Comparison of ENCODE assay signal across 13 mouse cellular contexts in the genomic region with DNA sequence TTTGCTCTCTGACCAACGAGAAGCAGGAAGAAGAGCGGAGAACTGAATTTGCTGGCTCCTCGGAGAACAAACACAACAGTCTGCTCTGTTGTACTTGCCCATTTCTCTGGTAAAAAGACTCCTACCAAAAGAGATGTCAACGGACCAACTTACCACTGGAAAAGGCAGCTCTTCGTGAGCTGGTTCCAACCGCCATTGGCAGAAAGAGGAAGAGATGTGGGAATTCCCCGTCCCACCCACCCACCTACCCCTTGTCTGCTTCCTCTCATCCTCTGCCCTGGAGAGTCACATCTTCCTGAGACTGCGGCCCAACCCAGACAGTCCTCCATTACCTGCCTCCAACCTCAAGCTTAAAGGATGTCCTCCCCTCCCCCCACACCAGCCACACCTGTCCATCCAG.
"Had no signal": no experiment of that assay in that cellular context is flagged by ENCODE, and none has a peak within 500 bp of the region (broad histone marks: within the 10 kb centered on the region; RNA-seq: fewer than 3 reads in every experiment).

No protein-coding gene starts in this region.

- H3K27me3 ChIP-seq: limb, embryonic 13.5 days; midbrain, embryonic 12.5 days; neural tube, embryonic 15.5 days had no signal

- H3K27ac ChIP-seq: limb, embryonic 13.5 days; liver, embryonic 14.5 days; midbrain, embryonic 12.5 days; neural tube, embryonic 15.5 days had no signal

- ATAC-seq: intestine, postnatal 0 days had no signal

- DNase-seq: kidney, adult 8-10 months; kidney, postnatal 25 days; lung, adult 18-20 months; lung, postnatal 36 days; thymus, adult 18-20 months; thymus, postnatal 14 days had no signal

- H3K9me3 ChIP-seq: limb, embryonic 13.5 days; megakaryocyte, embryonic 14.5 days; midbrain, embryonic 12.5 days; neural tube, embryonic 15.5 days had no signal

- H3K4me2 ChIP-seq: limb, embryonic 13.5 days; midbrain, embryonic 12.5 days; neural tube, embryonic 15.5 days had no signal

- H3K36me3 ChIP-seq: limb, embryonic 13.5 days; midbrain, embryonic 12.5 days; neural tube, embryonic 15.5 days had no signal

- H3K9ac ChIP-seq: limb, embryonic 13.5 days; liver, embryonic 14.5 days; midbrain, embryonic 12.5 days; neural tube, embryonic 15.5 days had no signal

- H3K4me3 ChIP-seq: limb, embryonic 13.5 days; megakaryocyte, embryonic 14.5 days; midbrain, embryonic 12.5 days; myocyte; neural tube, embryonic 15.5 days had no signal
